Mouse (Mus musculus): ENCODE measurements around the gene Insl6. TPM values are rescaled to one million over a fixed set of nuclear protein-coding genes. Genes with fewer than 3 reads are reported as not detected.
A peak's percentile ranks its signal among the peaks of the same experiment; 100 is the strongest.

Insl6 gene
- polyA plus RNA-seq (2015; fragmentation: Nextera tagmentation; extraction: Ambion mirVana): 6.2 and 8.0 TPM in 2 replicates

GRCm38 (mm10) chr19:29325053-29325851, at the start of gene Insl6:
Gene Insl6, minus strand, starts transcription at chr19:29325356.
- 2% methylated on average over 28 of the region's 31 CpGs for WGBS
- no peak within 1 kb of the TSS for H3K27ac ChIP-seq

GRCm38 (mm10) chr19:29374947-29375346, 49.8 kb upstream of the Insl6 start:
- ATAC-seq (ENCODE audit: insufficient read depth, low FRiP score, low read depth): no peak
- H3K27me3 ChIP-seq (replicated peaks): no peaks in the 10 kb centered on the region
- H3K4me2 ChIP-seq: no peak overlapping the region
- H3K9ac ChIP-seq: no peak overlapping the region
- H3K4me1 ChIP-seq: no peaks in the 10 kb centered on the region
- H3K36me3 ChIP-seq: no peaks in the 10 kb centered on the region
- H3K9me3 ChIP-seq: no peaks in the 10 kb centered on the region
- 85% methylated on average over 9 of the region's 9 CpGs for WGBS
- no peak overlapping the region for H3K4me3 ChIP-seq (replicated peaks)
- no peak overlapping the region for H3K27ac ChIP-seq

More at GRCm38 (mm10) chr19:29325053-29325851, at the start of gene Insl6:
- Histone ChIP-seq H3K27me3 (replicated peaks) (no peaks in the 10 kb centered on the region), H3K36me3 (no peaks in the 10 kb centered on the region), H3K9me3 (no peaks in the 10 kb centered on the region), H3K4me2 (peak within 1 kb of the TSS; percentile 62), H3K9ac (no peak within 1 kb of the TSS), H3K4me3 (replicated peaks) (peak within 1 kb of the TSS; percentile 35), H3K4me1 (no peaks in the 10 kb centered on the region)
- ATAC-seq (ENCODE audit: insufficient read depth, low FRiP score, low read depth): peak; percentile 95

- ATAC-seq (ENCODE audit: insufficient read depth, low FRiP score, low read depth): no peak
- peak overlapping the region; percentile 32; the same call in 1 of the 2 replicates for H3K4me2 ChIP-seq
- no peaks in the 10 kb centered on the region for H3K4me1 ChIP-seq
- no peak overlapping the region for H3K9ac ChIP-seq
- H3K27me3 ChIP-seq (replicated peaks): no peaks in the 10 kb centered on the region
- H3K4me3 ChIP-seq (replicated peaks): no peak overlapping the region
- H3K27ac ChIP-seq: no peak overlapping the region
- no peaks in the 10 kb centered on the region for H3K36me3 ChIP-seq
- no peaks in the 10 kb centered on the region for H3K9me3 ChIP-seq
- WGBS: 54% methylated on average over 11 of the region's 11 CpGs
Measured at GRCm38 (mm10) chr19:29373438-29373837, 48.3 kb upstream of the Insl6 start.

GRCm38 (mm10) chr19:29372621-29373020, 47.5 kb upstream of the Insl6 start:
- ATAC-seq (ENCODE audit: insufficient read depth, low FRiP score, low read depth): no peak
- Histone ChIP-seq H3K4me3 (replicated peaks) (no peak overlapping the region), H3K27ac (0 out of 2 replicates have a peak overlapping the region, but pooled peaks have one; percentile 48), H3K4me1 (no peaks in the 10 kb centered on the region), H3K36me3 (no peaks in the 10 kb centered on the region), H3K27me3 (replicated peaks) (no peaks in the 10 kb centered on the region), H3K9ac (no peak overlapping the region), H3K9me3 (no peaks in the 10 kb centered on the region), H3K4me2 (peak overlapping the region; percentile 43; the same call in 1 of the 2 replicates)
- WGBS: 84% methylated on average over 3 of the region's 3 CpGs

- no peaks in the 10 kb centered on the region for H3K36me3 ChIP-seq
- peak overlapping the region; percentile 23 for H3K4me3 ChIP-seq (replicated peaks)
- H3K27me3 ChIP-seq (replicated peaks): no peaks in the 10 kb centered on the region
- WGBS: 41% methylated on average over 4 of the region's 4 CpGs
- H3K4me2 ChIP-seq: peak overlapping the region; percentile 43
- ATAC-seq (ENCODE audit: insufficient read depth, low FRiP score, low read depth): no peak
- no peaks in the 10 kb centered on the region for H3K9me3 ChIP-seq
- no peak overlapping the region for H3K9ac ChIP-seq
- no peaks in the 10 kb centered on the region for H3K4me1 ChIP-seq
- peak overlapping the region; percentile 48; the same call in 1 of the 2 replicates for H3K27ac ChIP-seq
Measured at GRCm38 (mm10) chr19:29372138-29372537, 47.0 kb upstream of the Insl6 start.

GRCm38 (mm10) chr19:29371284-29372081, 46.3 kb upstream of the Insl6 start:
- Histone ChIP-seq H3K4me2 (peak overlapping the region; percentile 43), H3K4me3 (replicated peaks) (peak overlapping the region; percentile 23), H3K4me1 (no peaks in the 10 kb centered on the region), H3K36me3 (no peaks in the 10 kb centered on the region), H3K27ac (peak overlapping the region; percentile 48; the same call in 1 of the 2 replicates), H3K27me3 (replicated peaks) (no peaks in the 10 kb centered on the region), H3K9me3 (no peaks in the 10 kb centered on the region), H3K9ac (no peak overlapping the region)
- ATAC-seq (ENCODE audit: insufficient read depth, low FRiP score, low read depth): no peak
- 50% methylated on average over 18 of the region's 18 CpGs for WGBS

GRCm38 (mm10) chr19:29370545-29371283, 45.6 kb upstream of the Insl6 start:
- no peak overlapping the region for H3K9ac ChIP-seq
- H3K9me3 ChIP-seq: no peaks in the 10 kb centered on the region
- H3K4me3 ChIP-seq (replicated peaks): no peak overlapping the region
- no peak for ATAC-seq (ENCODE audit: insufficient read depth, low FRiP score, low read depth)
- no peaks in the 10 kb centered on the region for H3K27me3 ChIP-seq (replicated peaks)
- WGBS: 76% methylated on average over 7 of the region's 7 CpGs
- no peak overlapping the region for H3K27ac ChIP-seq
- no peaks in the 10 kb centered on the region for H3K4me1 ChIP-seq
- H3K36me3 ChIP-seq: no peaks in the 10 kb centered on the region
- no peak overlapping the region for H3K4me2 ChIP-seq

- H3K4me2 ChIP-seq: no peak overlapping the region
- no peak overlapping the region for H3K4me3 ChIP-seq (replicated peaks)
- no peaks in the 10 kb centered on the region for H3K9me3 ChIP-seq
- H3K27ac ChIP-seq: no peak overlapping the region
- H3K9ac ChIP-seq: no peak overlapping the region
- H3K27me3 ChIP-seq (replicated peaks): no peaks in the 10 kb centered on the region
- 68% methylated on average over 12 of the region's 12 CpGs for WGBS
- no peaks in the 10 kb centered on the region for H3K4me1 ChIP-seq
- H3K36me3 ChIP-seq: no peaks in the 10 kb centered on the region
- no peak for ATAC-seq (ENCODE audit: insufficient read depth, low FRiP score, low read depth)
Measured at GRCm38 (mm10) chr19:29370112-29370511, 45.0 kb upstream of the Insl6 start.

GRCm38 (mm10) chr19:29368671-29369309, 43.6 kb upstream of the Insl6 start:
- H3K9ac ChIP-seq: no peak overlapping the region
- H3K4me2 ChIP-seq: no peak overlapping the region
- 67% methylated on average over 3 of the region's 3 CpGs for WGBS
- no peaks in the 10 kb centered on the region for H3K36me3 ChIP-seq
- ATAC-seq (ENCODE audit: insufficient read depth, low FRiP score, low read depth): no peak
- H3K27ac ChIP-seq: no peak overlapping the region
- H3K27me3 ChIP-seq (replicated peaks): no peaks in the 10 kb centered on the region
- no peaks in the 10 kb centered on the region for H3K4me1 ChIP-seq
- H3K9me3 ChIP-seq: no peaks in the 10 kb centered on the region
- H3K4me3 ChIP-seq (replicated peaks): no peak overlapping the region

GRCm38 (mm10) chr19:29368041-29368440, 42.9 kb upstream of the Insl6 start:
- Histone ChIP-seq H3K4me2 (no peak overlapping the region), H3K27me3 (replicated peaks) (no peaks in the 10 kb centered on the region), H3K9ac (no peak overlapping the region), H3K36me3 (no peaks in the 10 kb centered on the region), H3K9me3 (no peaks in the 10 kb centered on the region), H3K4me1 (no peaks in the 10 kb centered on the region), H3K4me3 (replicated peaks) (no peak overlapping the region), H3K27ac (no peak overlapping the region)
- 85% methylated on average over 2 of the region's 2 CpGs for WGBS
- no peak for ATAC-seq (ENCODE audit: insufficient read depth, low FRiP score, low read depth)

GRCm38 (mm10) chr19:29366969-29367622, 41.9 kb upstream of the Insl6 start, which contains the start of the genes Plgrkt and Cd274:
Gene Plgrkt, minus strand, starts transcription at chr19:29367390.
Gene Cd274, plus strand, starts transcription at chr19:29367455.
- 0 out of 2 replicates have a peak within 1 kb of the TSS, but pooled peaks have one; percentile 1 for H3K27ac ChIP-seq
- WGBS: 2% methylated on average over 26 of the region's 26 CpGs
- H3K4me1 ChIP-seq: peaks cover 5% of the 10 kb centered on the region; the same call in 1 of the 2 replicates
- H3K9ac ChIP-seq: peak within 1 kb of the TSS; percentile 17; the same call in 1 of the 2 replicates
- ATAC-seq (ENCODE audit: insufficient read depth, low FRiP score, low read depth): peak; percentile 84
- no peaks in the 10 kb centered on the region for H3K36me3 ChIP-seq
- peak within 1 kb of the TSS; percentile 57 for H3K4me3 ChIP-seq (replicated peaks)
- peak within 1 kb of the TSS; percentile 69 for H3K4me2 ChIP-seq
- no peaks in the 10 kb centered on the region for H3K9me3 ChIP-seq
- no peaks in the 10 kb centered on the region for H3K27me3 ChIP-seq (replicated peaks)

Data from stomach, embryonic 15.5 days (tissue).